Mouse (Mus musculus) testis, adult 2 months (tissue): ENCODE measurements around the gene Ddx3x.

Source experiments
- CTCF ChIP-seq: fragments of 200-500 bp; IDR thresholded peaks from 2 replicates; pipeline ENCODE4 v1.5.1; 2012; ENCODE audit warnings: low read depth, mild to moderate bottlenecking, inconsistent platforms, low read length, moderate library complexity; ENCODE audit not compliant: control insufficient read depth, insufficient read depth, insufficient replicate concordance
- POLR2A ChIP-seq: fragments of 200-500 bp; IDR thresholded peaks from 2 replicates; pipeline ENCODE4 v1.6.1; 2012; ENCODE audit warnings: low read depth, mild to moderate bottlenecking, inconsistent platforms, low read length, moderate library complexity; ENCODE audit not compliant: control insufficient read depth

DNA sequence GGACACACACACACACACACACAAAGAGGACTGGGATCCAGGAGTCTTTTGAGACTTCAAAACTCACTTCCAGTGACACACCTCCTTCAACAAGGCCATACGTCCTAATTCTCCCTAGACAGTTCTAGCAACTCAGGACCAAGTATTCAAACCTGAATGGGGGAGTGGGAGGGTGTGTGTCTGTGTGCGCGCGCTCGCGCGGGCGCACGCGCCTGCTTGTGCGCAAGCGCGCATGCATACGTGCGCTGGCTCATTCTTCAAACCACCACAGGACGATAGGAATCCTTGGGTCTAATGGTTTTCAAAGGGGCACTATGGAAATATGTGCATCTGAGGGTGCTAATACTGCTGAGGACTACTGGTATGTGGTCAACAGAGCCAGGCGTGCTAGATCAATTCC is 1.8 kb upstream of the Ddx3x start:
- TF ChIP-seq POLR2A (no peak), CTCF (no peak)
